Mouse (Mus musculus): ENCODE measurements around the gene Pus7l. TPM values are rescaled to one million over a fixed set of nuclear protein-coding genes. Genes with fewer than 3 reads are reported as not detected.
"Not testable (repeated sequence)": the region's sequence is repeated elsewhere in the genome, so short reads cannot be mapped to it uniquely, and the experiment has no call there.

Pus7l gene
- total RNA-seq, 2 experiments from 2014 or later = 5.7 to 6.6 TPM

GRCm38 (mm10) chr15:94542567-94543408 is 559 bp downstream of the Pus7l start:
- no peak for DNase-seq (ENCODE audit: low spot score in 2 of 2)

GRCm38 (mm10) chr15:94539296-94539695 is 4.1 kb downstream of the Pus7l start:
- DNase-seq (ENCODE audit: low spot score in 2 of 2) = no peak

GRCm38 (mm10) chr15:94535521-94535920 is 7.8 kb downstream of the Pus7l start:
- no peak for DNase-seq (ENCODE audit: low spot score in 2 of 2)

DNA sequence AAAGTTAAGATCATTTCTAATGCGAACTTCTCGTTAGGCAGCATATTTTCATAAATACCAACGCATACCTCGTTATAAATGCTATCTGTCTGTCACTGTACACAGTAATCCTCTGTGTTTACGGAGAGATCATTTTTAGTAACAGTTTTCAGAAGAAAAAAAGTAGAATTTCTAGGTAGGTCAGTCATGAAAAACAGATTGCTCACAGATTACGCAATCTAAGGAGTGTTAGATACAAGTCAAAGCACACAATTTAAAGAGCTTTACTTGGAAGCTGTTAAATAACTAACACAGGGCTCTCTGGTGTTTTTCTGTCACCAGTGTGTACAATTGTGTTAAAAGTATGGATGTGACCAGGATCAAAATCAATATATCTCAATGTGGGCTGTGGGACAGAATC is 10.4 kb downstream of the Pus7l start:
- no peak for DNase-seq (ENCODE audit: low spot score in 2 of 2)

GRCm38 (mm10) chr15:94532306-94532705 is 11.0 kb downstream of the Pus7l start:
- DNase-seq (ENCODE audit: low spot score in 2 of 2) = no peak

- DNase-seq (ENCODE audit: low spot score in 2 of 2) = no peak
Observed at GRCm38 (mm10) chr15:94530519-94530918, 12.8 kb downstream of the Pus7l start.

DNA sequence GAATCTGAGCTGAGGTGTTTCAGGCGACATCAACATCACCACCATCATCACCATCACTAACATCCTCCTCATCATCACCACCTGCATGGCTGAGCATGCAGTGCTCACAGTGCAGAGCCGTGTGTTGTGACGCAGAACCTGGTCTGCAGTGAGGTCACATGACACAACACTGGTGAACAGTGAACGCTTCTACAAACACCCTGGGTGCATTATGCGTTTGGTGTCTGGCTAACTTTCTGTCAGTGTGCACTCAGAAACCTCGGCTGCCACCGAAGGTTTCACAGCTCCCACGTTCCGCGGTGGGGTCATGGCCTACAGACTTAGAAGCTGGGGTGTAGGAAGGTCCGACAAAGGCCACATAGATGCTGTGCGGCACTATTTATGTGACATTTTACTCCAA is 18.4 kb downstream of the Pus7l start:
- DNase-seq (ENCODE audit: low spot score in 2 of 2) = no peak

DNA sequence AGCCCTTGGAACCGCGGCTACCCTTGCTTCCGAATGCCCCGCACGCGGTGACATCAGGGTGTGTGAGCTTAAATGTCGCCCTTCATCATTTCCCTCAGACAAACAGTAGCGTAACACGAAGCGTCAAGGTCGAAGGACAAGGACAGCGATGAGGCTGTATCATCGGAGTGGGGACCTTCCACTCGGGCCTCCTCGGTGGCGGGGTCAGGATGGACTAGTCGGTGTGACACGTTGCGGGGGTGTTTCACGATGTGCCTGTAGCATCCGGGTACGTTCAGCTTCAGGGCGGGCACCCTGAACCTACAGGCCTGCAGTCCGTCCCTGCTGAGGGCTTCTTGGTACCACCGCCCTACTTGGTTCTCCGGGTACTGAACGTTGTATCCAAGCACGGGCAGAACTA is 20.1 kb downstream of the Pus7l start:
- no peak for DNase-seq (ENCODE audit: low spot score in 2 of 2)

DNA sequence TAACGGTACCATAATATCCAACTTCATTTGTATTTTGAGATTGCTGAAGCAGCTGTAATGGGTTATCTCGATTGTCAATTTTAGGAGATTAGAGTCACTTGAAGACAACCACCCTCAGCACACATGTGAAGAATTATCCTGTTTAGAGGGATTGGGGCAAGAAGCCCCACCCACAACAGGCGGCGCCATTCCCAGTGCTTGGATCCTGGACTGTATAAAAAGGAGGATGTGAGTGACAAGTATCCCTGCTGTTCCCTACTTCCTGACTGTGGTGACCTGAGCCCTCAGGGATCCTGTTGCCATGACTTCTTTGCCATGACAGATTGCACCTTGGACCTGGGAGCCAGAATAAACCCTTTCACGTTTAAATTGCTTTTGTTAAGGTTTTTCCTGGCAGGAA is 22.4 kb downstream of the Pus7l start:
- DNase-seq (ENCODE audit: low spot score in 2 of 2) = no peak

- peak; percentile 25 to 41 for DNase-seq (ENCODE audit: low spot score in 2 of 2)
Observed at GRCm38 (mm10) chr15:94520205-94520900, 23.0 kb downstream of the Pus7l start.

DNA sequence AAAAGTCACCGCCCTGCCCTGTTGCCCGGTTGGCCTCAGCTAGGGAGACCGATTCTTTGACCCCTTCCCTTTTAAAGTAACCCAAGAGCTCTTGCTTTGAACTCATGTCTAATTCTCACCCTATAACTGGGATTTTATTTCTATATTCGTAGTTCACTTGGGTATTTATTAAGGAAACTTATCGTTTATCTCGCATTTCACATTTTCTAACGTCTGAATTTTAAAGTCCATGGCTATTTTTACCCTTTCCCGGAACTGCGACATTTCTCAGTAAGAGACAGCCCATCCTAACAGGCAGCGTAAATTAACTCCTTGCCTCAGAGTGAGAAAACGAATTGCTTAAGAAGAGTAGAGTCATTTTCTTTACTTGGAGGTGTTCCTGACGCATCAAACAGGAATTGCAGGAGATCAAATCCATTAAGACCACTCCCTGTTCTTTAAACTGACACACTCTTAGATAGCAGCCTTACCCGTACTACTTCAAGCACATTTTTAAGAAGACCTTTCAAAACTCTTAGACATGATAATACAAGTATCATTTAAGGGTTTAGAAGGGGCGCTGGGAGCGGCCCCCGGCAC is 25.3 kb downstream of the Pus7l start:
- DNase-seq (ENCODE audit: low spot score in 2 of 2) = no peak

DNA sequence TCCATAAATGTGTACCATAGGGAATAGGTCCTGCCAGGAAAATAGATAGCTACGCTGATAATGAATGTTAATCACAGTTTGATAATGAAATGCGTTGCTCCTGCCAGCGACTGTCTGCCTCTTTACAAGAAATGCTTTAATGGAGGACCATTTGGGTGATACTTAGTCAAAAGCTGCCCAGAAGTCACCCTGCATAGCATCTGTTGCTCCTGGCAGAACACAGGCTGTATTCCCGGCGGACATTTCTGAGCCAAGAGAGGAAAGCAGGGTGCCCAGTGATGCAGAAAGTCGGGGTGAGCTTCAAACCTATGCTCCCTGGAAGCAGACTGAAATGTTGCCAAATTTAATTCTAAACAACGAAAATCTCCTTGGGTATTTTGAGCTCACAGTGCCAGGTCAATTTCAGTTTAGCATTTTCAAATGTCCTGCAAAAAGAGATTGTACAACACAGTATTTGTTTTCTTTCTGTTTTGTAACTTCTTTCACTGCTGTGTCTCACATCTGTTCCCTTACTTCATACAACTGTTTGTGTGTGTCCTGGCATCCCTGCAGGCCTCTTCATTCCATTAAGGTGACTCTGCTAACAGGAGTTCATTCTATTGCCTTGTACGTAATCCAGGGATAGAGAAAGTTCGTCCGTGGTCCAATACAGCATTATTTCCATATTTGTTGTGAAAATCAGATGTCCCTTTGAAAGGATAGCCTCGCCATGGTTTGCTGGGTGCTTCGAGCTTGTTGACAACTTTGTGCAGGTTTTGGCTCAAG is 39.7 kb downstream of the Pus7l start:
- DNase-seq (ENCODE audit: low spot score in 2 of 2) = peak; percentile 14 to 20

DNA sequence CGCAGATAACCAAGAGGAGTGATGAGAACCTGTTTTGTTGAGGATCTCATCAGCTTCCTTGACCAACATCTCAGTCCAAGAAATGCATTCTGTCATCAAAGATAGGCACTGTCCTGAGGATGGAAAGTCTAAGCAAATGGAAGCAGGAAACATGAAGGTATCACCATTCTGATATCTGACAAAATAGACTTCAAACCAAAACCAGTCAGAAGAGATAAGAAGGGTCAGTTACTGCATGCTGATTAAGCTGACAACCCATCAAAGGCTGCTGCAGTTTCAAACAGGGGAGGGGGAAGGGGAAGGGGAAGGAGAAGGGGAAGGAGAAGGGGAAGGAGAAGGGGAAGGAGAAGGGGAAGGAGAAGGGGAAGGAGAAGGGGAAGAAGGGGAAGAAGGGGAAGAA is 44.1 kb downstream of the Pus7l start:
- no peak for DNase-seq (ENCODE audit: low spot score in 2 of 2)

DNA sequence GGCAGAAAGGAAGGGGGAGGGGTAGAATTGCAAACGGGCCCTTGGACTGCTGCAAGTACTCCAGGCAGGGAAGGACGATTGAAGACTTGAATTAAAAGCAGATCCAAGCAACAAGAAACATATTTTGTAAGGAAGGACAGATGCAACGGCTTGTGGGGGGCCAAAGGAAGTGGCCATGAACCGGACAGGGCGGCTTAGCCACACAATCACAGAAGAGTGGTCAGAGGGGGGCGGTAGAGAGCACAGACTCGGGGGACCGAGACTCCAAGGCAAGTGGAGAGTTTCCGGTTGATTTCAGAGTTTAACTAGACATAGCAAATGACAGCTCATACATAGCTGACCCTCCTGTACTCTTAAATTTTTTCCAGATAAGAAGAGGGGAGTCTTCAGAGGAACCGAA is 47.4 kb downstream of the Pus7l start:
- DNase-seq (ENCODE audit: low spot score in 2 of 2) = no peak

DNA sequence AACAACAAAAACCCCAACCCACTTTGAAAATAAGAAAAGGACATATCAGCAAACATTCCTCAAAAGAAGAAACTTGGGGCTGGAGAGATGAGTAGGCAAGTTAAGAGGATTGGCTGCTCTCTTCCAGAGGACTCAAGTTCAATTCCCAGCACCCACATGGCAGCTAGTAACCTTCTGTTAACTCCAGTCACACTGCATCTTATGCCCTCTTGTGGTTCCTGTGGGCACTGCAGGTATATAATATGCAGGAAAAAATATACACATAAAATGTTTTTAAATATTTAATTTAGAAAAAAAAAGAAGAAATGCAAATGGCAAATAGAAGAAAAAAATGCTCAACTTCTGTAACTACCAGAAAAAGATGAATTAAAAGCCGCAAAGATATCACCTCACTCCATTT is 48.9 kb downstream of the Pus7l start:
- no peak for DNase-seq (ENCODE audit: low spot score in 2 of 2)

DNA sequence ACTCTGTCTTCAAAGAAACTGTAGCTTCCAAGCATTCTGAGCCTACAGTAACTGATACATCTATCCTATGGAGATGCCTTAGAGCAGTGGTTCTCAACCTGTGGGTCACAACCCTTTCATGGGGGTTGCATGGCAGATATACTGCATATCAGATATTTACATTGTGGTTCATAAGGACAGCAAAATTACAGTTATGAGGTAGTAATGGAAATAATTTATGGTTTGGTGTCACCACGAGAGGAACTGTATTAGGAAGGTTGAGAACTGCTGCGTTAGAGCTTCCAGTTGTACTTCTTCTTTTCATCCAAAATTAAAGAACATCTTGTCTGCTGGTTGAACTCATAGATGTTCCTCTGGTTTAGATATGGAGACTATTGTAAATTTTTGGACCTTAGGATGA is 53.9 kb downstream of the Pus7l start:
- DNase-seq (ENCODE audit: low spot score in 2 of 2) = no peak

- DNase-seq (ENCODE audit: low spot score in 2 of 2) = not testable (repeated sequence)
Observed at GRCm38 (mm10) chr15:94488028-94488427, 55.3 kb downstream of the Pus7l start.

DNA sequence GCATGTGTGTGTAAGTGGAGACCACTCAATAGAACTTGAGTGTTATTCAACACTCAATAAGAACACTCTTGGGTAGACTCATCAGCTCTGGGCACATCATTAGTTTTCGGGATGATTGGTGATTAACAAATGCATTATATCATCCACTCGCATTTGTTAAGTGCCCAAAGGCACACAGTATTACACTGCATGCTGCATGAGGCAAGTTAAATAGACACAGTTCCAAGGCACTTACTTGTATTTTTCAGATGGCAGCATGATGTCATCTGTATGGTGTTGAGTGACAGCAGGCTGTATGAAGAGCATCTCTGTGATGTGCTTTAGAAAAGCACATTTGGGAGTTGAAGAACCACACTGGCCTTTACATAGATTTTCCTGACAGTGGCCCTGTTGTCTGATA is 60.8 kb downstream of the Pus7l start:
- DNase-seq (ENCODE audit: low spot score in 2 of 2) = no peak

DNA sequence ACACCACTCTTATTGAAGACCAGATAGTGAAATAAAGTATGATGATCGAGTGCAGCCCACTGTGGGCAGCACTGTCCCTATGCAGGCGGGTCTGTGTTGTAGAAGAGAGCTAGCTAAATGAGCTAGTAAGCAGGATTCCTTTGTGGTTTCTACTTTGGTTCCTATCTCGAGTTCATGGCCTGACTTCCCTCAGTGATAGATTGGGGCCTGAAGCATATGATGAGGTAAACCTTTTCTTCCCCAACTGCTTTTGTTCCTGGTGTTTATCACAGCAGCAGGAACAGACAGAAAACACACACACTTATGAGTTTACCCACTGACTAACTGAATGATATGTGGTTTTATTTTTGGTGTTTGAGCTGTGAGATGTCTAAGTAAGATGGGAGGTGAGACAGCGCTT is 62.6 kb downstream of the Pus7l start:
- DNase-seq (ENCODE audit: low spot score in 2 of 2) = no peak

DNA sequence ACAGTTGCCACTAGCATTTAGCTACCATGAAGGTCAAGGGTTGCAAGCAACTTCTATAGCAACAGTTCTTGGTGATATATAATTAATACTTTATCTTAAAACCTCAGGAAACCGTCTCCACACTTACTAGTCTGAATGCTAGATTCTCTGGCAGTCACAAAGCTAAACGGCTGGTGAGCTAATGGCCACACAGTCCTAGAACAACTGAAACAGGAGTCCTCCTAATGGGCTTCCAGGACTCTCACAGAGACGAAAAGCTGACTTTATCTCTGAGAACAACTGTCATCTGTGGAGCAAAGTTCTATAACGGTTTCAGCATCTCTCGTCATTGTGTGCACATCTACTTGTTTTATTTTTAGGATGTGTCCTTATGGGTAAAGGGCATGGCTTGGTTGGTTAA is 63.1 kb downstream of the Pus7l start:
- no peak for DNase-seq (ENCODE audit: low spot score in 2 of 2)

- DNase-seq (ENCODE audit: low spot score in 2 of 2) = no peak
Observed at GRCm38 (mm10) chr15:94479513-94480136, 63.7 kb downstream of the Pus7l start.

Data from layer of hippocampus, postnatal 10 days (tissue).